Mouse (Mus musculus) ovary, postnatal 36 days (tissue): ENCODE data around the gene C2cd5.
"Not testable (repeated sequence)": the region's sequence is repeated elsewhere in the genome, so short reads cannot be mapped to it uniquely, and the experiment has no call there.

Source experiments
- DNase-seq: peaks from one replicate; pipeline ENCODE4 v3.0.0; 2022; ENCODE audit warnings: low spot score, mixed read lengths

Gene C2cd5

GRCm38 (mm10) chr6:143099681-143100382, at the start of gene C2cd5:
TSS of gene C2cd5 (minus strand) at chr6:143100141.
- DNase-seq: peak; percentile 97

GRCm38 (mm10) chr6:143148868-143149267, 48.9 kb upstream of the C2cd5 start:
- DNase-seq: no peak

- no peak for DNase-seq
Measured at GRCm38 (mm10) chr6:143146756-143147155, 46.8 kb upstream of the C2cd5 start.

- DNase-seq: no peak
Measured at GRCm38 (mm10) chr6:143145051-143145450, 45.1 kb upstream of the C2cd5 start.

GRCm38 (mm10) chr6:143144556-143144955, 44.6 kb upstream of the C2cd5 start:
- no peak for DNase-seq

GRCm38 (mm10) chr6:143143775-143144273, 43.9 kb upstream of the C2cd5 start:
- DNase-seq: no peak

GRCm38 (mm10) chr6:143143321-143143720, 43.4 kb upstream of the C2cd5 start:
- DNase-seq: no peak

GRCm38 (mm10) chr6:143142861-143143260, 42.9 kb upstream of the C2cd5 start:
- DNase-seq: no peak

- DNase-seq: not testable (repeated sequence)
Measured at GRCm38 (mm10) chr6:143141624-143142592, 42.0 kb upstream of the C2cd5 start.

GRCm38 (mm10) chr6:143140884-143141283, 40.9 kb upstream of the C2cd5 start:
- no peak for DNase-seq

- no peak for DNase-seq
Measured at GRCm38 (mm10) chr6:143139417-143139816, 39.5 kb upstream of the C2cd5 start.

GRCm38 (mm10) chr6:143137341-143137740, 37.4 kb upstream of the C2cd5 start:
- DNase-seq: no peak

- DNase-seq: no peak
Measured at GRCm38 (mm10) chr6:143136688-143137087, 36.7 kb upstream of the C2cd5 start.

- DNase-seq: no peak
Measured at GRCm38 (mm10) chr6:143135097-143135496, 35.2 kb upstream of the C2cd5 start.

GRCm38 (mm10) chr6:143133150-143133549, 33.2 kb upstream of the C2cd5 start:
- no peak for DNase-seq

- no peak for DNase-seq
Measured at GRCm38 (mm10) chr6:143131895-143132652, 32.1 kb upstream of the C2cd5 start.

GRCm38 (mm10) chr6:143130411-143130810, 30.5 kb upstream of the C2cd5 start:
- no peak for DNase-seq

- no peak for DNase-seq
Measured at GRCm38 (mm10) chr6:143129952-143130351, 30.0 kb upstream of the C2cd5 start.

- DNase-seq: no peak
Measured at GRCm38 (mm10) chr6:143129466-143129865, 29.5 kb upstream of the C2cd5 start.

GRCm38 (mm10) chr6:143125721-143126120, 25.8 kb upstream of the C2cd5 start:
- DNase-seq: no peak

GRCm38 (mm10) chr6:143119325-143119724, 19.4 kb upstream of the C2cd5 start:
- no peak for DNase-seq

GRCm38 (mm10) chr6:143116779-143117178, 16.8 kb upstream of the C2cd5 start:
- DNase-seq: no peak
